Mouse (Mus musculus): ENCODE measurements at regions not wholly inside any gene's neighbourhood (a gene's known extent, or its start where the extent isn't known, plus 50 kb on each side); places are given as distances from the start of the nearest gene placed in this dataset.

- no peaks in the 10 kb centered on the region for H3K27me3 ChIP-seq (ENCODE audit: control insufficient read depth, insufficient read depth, low read length, poor library complexity, severe bottlenecking)
- H3K9me3 ChIP-seq (replicated peaks; ENCODE audit: control insufficient read depth, insufficient read depth, low read length, poor library complexity, severe bottlenecking) = no peaks in the 10 kb centered on the region
- TF ChIP-seq POLR2A (IDR thresholded peaks at IDR 0.05; ENCODE audit: insufficient read depth, low read length) (no peak), EP300 (IDR thresholded peaks at IDR 0.05; ENCODE audit: insufficient read depth, low read depth, low read length) (no peak), CTCF (IDR thresholded peaks at IDR 0.05; ENCODE audit: low read depth, low read length) (no peak)
- no peak overlapping the region for H3K4me3 ChIP-seq (ENCODE audit: low read depth, low read length)
- H3K36me3 ChIP-seq (ENCODE audit: control insufficient read depth, insufficient read depth, low read length, poor library complexity, severe bottlenecking) = no peaks in the 10 kb centered on the region
- H3K27ac ChIP-seq (ENCODE audit: insufficient read depth, low read length) = no peak overlapping the region
- no peaks in the 10 kb centered on the region for H3K4me1 ChIP-seq (ENCODE audit: control insufficient read depth, insufficient read depth, low read length)
- H3K9ac ChIP-seq (ENCODE audit: low read depth, poor library complexity, severe bottlenecking) = no peak overlapping the region
Observed at GRCm38 (mm10) chr10:51056950-51057349, 162.4 kb downstream of the Sim1 start.

- TF ChIP-seq EP300 (IDR thresholded peaks at IDR 0.05; ENCODE audit: insufficient read depth, low read depth, low read length) (no peak), CTCF (IDR thresholded peaks at IDR 0.05; ENCODE audit: low read depth, low read length) (no peak), POLR2A (IDR thresholded peaks at IDR 0.05; ENCODE audit: insufficient read depth, low read length) (no peak)
- no peaks in the 10 kb centered on the region for H3K4me1 ChIP-seq (ENCODE audit: control insufficient read depth, insufficient read depth, low read length)
- no peak overlapping the region for H3K27ac ChIP-seq (ENCODE audit: insufficient read depth, low read length)
- no peaks in the 10 kb centered on the region for H3K36me3 ChIP-seq (ENCODE audit: control insufficient read depth, insufficient read depth, low read length, poor library complexity, severe bottlenecking)
- H3K9ac ChIP-seq (ENCODE audit: low read depth, poor library complexity, severe bottlenecking) = no peak overlapping the region
- no peaks in the 10 kb centered on the region for H3K27me3 ChIP-seq (ENCODE audit: control insufficient read depth, insufficient read depth, low read length, poor library complexity, severe bottlenecking)
- no peak overlapping the region for H3K4me3 ChIP-seq (ENCODE audit: low read depth, low read length)
- no peaks in the 10 kb centered on the region for H3K9me3 ChIP-seq (replicated peaks; ENCODE audit: control insufficient read depth, insufficient read depth, low read length, poor library complexity, severe bottlenecking)
Observed at GRCm38 (mm10) chr10:51058333-51058732, 163.8 kb downstream of the Sim1 start.

GRCm38 (mm10) chr10:51101590-51101989, 207.0 kb downstream of the Sim1 start:
- TF ChIP-seq POLR2A (IDR thresholded peaks at IDR 0.05; ENCODE audit: insufficient read depth, low read length) = no peak
- no peak for TF ChIP-seq EP300 (IDR thresholded peaks at IDR 0.05; ENCODE audit: insufficient read depth, low read depth, low read length)
- TF ChIP-seq CTCF (IDR thresholded peaks at IDR 0.05; ENCODE audit: low read depth, low read length) = no peak
- H3K9ac ChIP-seq (ENCODE audit: low read depth, poor library complexity, severe bottlenecking) = no peak overlapping the region
- H3K27ac ChIP-seq (ENCODE audit: insufficient read depth, low read length) = no peak overlapping the region
- H3K27me3 ChIP-seq (ENCODE audit: control insufficient read depth, insufficient read depth, low read length, poor library complexity, severe bottlenecking) = no peaks in the 10 kb centered on the region
- no peaks in the 10 kb centered on the region for H3K9me3 ChIP-seq (replicated peaks; ENCODE audit: control insufficient read depth, insufficient read depth, low read length, poor library complexity, severe bottlenecking)
- no peak overlapping the region for H3K4me3 ChIP-seq (ENCODE audit: low read depth, low read length)
- no peaks in the 10 kb centered on the region for H3K36me3 ChIP-seq (ENCODE audit: control insufficient read depth, insufficient read depth, low read length, poor library complexity, severe bottlenecking)
- no peaks in the 10 kb centered on the region for H3K4me1 ChIP-seq (ENCODE audit: control insufficient read depth, insufficient read depth, low read length)

- Histone ChIP-seq H3K27ac (ENCODE audit: insufficient read depth, low read length) (no peak overlapping the region), H3K36me3 (ENCODE audit: control insufficient read depth, insufficient read depth, low read length, poor library complexity, severe bottlenecking) (no peaks in the 10 kb centered on the region), H3K4me1 (ENCODE audit: control insufficient read depth, insufficient read depth, low read length) (no peaks in the 10 kb centered on the region), H3K27me3 (ENCODE audit: control insufficient read depth, insufficient read depth, low read length, poor library complexity, severe bottlenecking) (no peaks in the 10 kb centered on the region), H3K4me3 (ENCODE audit: low read depth, low read length) (no peak overlapping the region), H3K9me3 (replicated peaks; ENCODE audit: control insufficient read depth, insufficient read depth, low read length, poor library complexity, severe bottlenecking) (no peaks in the 10 kb centered on the region), H3K9ac (ENCODE audit: low read depth, poor library complexity, severe bottlenecking) (no peak overlapping the region)
- no peak for TF ChIP-seq EP300 (IDR thresholded peaks at IDR 0.05; ENCODE audit: insufficient read depth, low read depth, low read length)
- no peak for TF ChIP-seq CTCF (IDR thresholded peaks at IDR 0.05; ENCODE audit: low read depth, low read length)
- TF ChIP-seq POLR2A (IDR thresholded peaks at IDR 0.05; ENCODE audit: insufficient read depth, low read length) = no peak
Observed at GRCm38 (mm10) chr10:51151833-51152232, 257.3 kb downstream of the Sim1 start.

GRCm38 (mm10) chr10:51153484-51153985, 259.0 kb downstream of the Sim1 start:
- Histone ChIP-seq H3K36me3 (ENCODE audit: control insufficient read depth, insufficient read depth, low read length, poor library complexity, severe bottlenecking) (no peaks in the 10 kb centered on the region), H3K4me3 (ENCODE audit: low read depth, low read length) (no peak overlapping the region), H3K27me3 (ENCODE audit: control insufficient read depth, insufficient read depth, low read length, poor library complexity, severe bottlenecking) (no peaks in the 10 kb centered on the region), H3K9me3 (replicated peaks; ENCODE audit: control insufficient read depth, insufficient read depth, low read length, poor library complexity, severe bottlenecking) (no peaks in the 10 kb centered on the region), H3K4me1 (ENCODE audit: control insufficient read depth, insufficient read depth, low read length) (no peaks in the 10 kb centered on the region), H3K27ac (ENCODE audit: insufficient read depth, low read length) (no peak overlapping the region), H3K9ac (ENCODE audit: low read depth, poor library complexity, severe bottlenecking) (no peak overlapping the region)
- TF ChIP-seq EP300 (IDR thresholded peaks at IDR 0.05; ENCODE audit: insufficient read depth, low read depth, low read length) = no peak
- no peak for TF ChIP-seq CTCF (IDR thresholded peaks at IDR 0.05; ENCODE audit: low read depth, low read length)
- no peak for TF ChIP-seq POLR2A (IDR thresholded peaks at IDR 0.05; ENCODE audit: insufficient read depth, low read length)

- Histone ChIP-seq H3K27ac (ENCODE audit: insufficient read depth, low read length) (no peak overlapping the region), H3K9me3 (replicated peaks; ENCODE audit: control insufficient read depth, insufficient read depth, low read length, poor library complexity, severe bottlenecking) (no peaks in the 10 kb centered on the region), H3K4me1 (ENCODE audit: control insufficient read depth, insufficient read depth, low read length) (no peaks in the 10 kb centered on the region), H3K27me3 (ENCODE audit: control insufficient read depth, insufficient read depth, low read length, poor library complexity, severe bottlenecking) (no peaks in the 10 kb centered on the region), H3K4me3 (ENCODE audit: low read depth, low read length) (no peak overlapping the region), H3K9ac (ENCODE audit: low read depth, poor library complexity, severe bottlenecking) (no peak overlapping the region), H3K36me3 (ENCODE audit: control insufficient read depth, insufficient read depth, low read length, poor library complexity, severe bottlenecking) (no peaks in the 10 kb centered on the region)
- TF ChIP-seq CTCF (IDR thresholded peaks at IDR 0.05; ENCODE audit: low read depth, low read length) = no peak
- TF ChIP-seq EP300 (IDR thresholded peaks at IDR 0.05; ENCODE audit: insufficient read depth, low read depth, low read length) = no peak
- no peak for TF ChIP-seq POLR2A (IDR thresholded peaks at IDR 0.05; ENCODE audit: insufficient read depth, low read length)
Observed at GRCm38 (mm10) chr10:51154016-51154415, 259.5 kb downstream of the Sim1 start.
